Mouse (Mus musculus) left cerebral cortex, postnatal 36 days (tissue): Measurements from ENCODE around the gene Gse1. TPM values are rescaled to one million over a fixed set of nuclear protein-coding genes. Genes with fewer than 3 reads are reported as not detected.

Experiments
- DNase-seq, 2 experiments: peaks; one replicate each; pipeline ENCODE4 v3.0.0; 2021 to 2022; ENCODE audit warnings: low spot score in 2 of 2, mixed read lengths in 1 of 2
- intact Hi-C: fragments of 180-260 bp; cut with DNase I; formaldehyde crosslinking; loops from one replicate; pipeline ENCODE4 v1.15.1; 2025
- total RNA-seq, 2 experiments: library from RNA; stranded (reverse); gene quantifications; 2 replicates each; pipeline ENCODE4 v1.2.3; 2021

Gse1 gene
- total RNA-seq, 2 experiments from 2014 or later, result 64.1 to 87.6 TPM

- intact Hi-C loops, result no loop called here
These were observed 3.6 kb downstream of the Gse1 start for GRCm38 (mm10) chr8:120231870-120232269.

GRCm38 (mm10) chr8:120232398-120232797 is 4.1 kb downstream of the Gse1 start:
- no peak for DNase-seq
- intact Hi-C loops, result no loop called here

More at GRCm38 (mm10) chr8:120231870-120232269, 3.6 kb downstream of the Gse1 start:
- no peak for DNase-seq

- DNase-seq, result no peak
- intact Hi-C loops, result no loop called here
These were observed 4.7 kb downstream of the Gse1 start for GRCm38 (mm10) chr8:120232913-120233312.

- intact Hi-C loops, result no loop called here
- DNase-seq, result peak in 1 of 2 experiments; percentile 43
These were observed 6.2 kb downstream of the Gse1 start for GRCm38 (mm10) chr8:120234457-120234856.

GRCm38 (mm10) chr8:120234866-120235265 is 6.6 kb downstream of the Gse1 start:
- DNase-seq, result no peak
- intact Hi-C loops, result no loop called here

GRCm38 (mm10) chr8:120243222-120243621 is 15.0 kb downstream of the Gse1 start:
- intact Hi-C loops, result no loop called here
- DNase-seq, result no peak

GRCm38 (mm10) chr8:120243916-120244451 is 15.7 kb downstream of the Gse1 start:
- intact Hi-C loops, result no loop called here
- DNase-seq, result no peak

GRCm38 (mm10) chr8:120244553-120244952 is 16.3 kb downstream of the Gse1 start:
- intact Hi-C loops, result no loop called here
- no peak for DNase-seq

GRCm38 (mm10) chr8:120247618-120248017 is 19.4 kb downstream of the Gse1 start:
- no peak for DNase-seq
- intact Hi-C loops, result no loop called here

GRCm38 (mm10) chr8:120248031-120248430 is 19.8 kb downstream of the Gse1 start:
- DNase-seq, result no peak
- intact Hi-C loops, result no loop called here

GRCm38 (mm10) chr8:120248451-120248850 is 20.2 kb downstream of the Gse1 start:
- intact Hi-C loops, result no loop called here
- no peak for DNase-seq

GRCm38 (mm10) chr8:120249800-120250336 is 21.6 kb downstream of the Gse1 start:
- DNase-seq, result no peak
- intact Hi-C loops, result no loop called here

- DNase-seq, result peak in 1 of 2 experiments; percentile 27
- intact Hi-C loops, result no loop called here
These were observed 22.6 kb downstream of the Gse1 start for GRCm38 (mm10) chr8:120250750-120251410.

GRCm38 (mm10) chr8:120251411-120252035 is 23.3 kb downstream of the Gse1 start:
- intact Hi-C loops, result no loop called here
- peak; percentile 57 to 60 for DNase-seq

GRCm38 (mm10) chr8:120253626-120254025 is 25.4 kb downstream of the Gse1 start:
- intact Hi-C loops, result no loop called here
- no peak for DNase-seq

- DNase-seq, result no peak
- intact Hi-C loops, result no loop called here
These were observed 27.2 kb downstream of the Gse1 start for GRCm38 (mm10) chr8:120255406-120255987.

- DNase-seq, result no peak
- intact Hi-C loops, result no loop called here
These were observed 28.7 kb downstream of the Gse1 start for GRCm38 (mm10) chr8:120256958-120257357.

GRCm38 (mm10) chr8:120259206-120259605 is 30.9 kb downstream of the Gse1 start:
- intact Hi-C loops, result no loop called here
- no peak for DNase-seq

- DNase-seq, result no peak
- intact Hi-C loops, result loop anchor here (5.0 kb wide), 1 partner anchor 33 kb away; the partner anchor contains the start of gene Gse1
These were observed 32.4 kb downstream of the Gse1 start for GRCm38 (mm10) chr8:120260677-120261076.
